Mouse (Mus musculus) liver, adult 10 weeks (tissue): Measurements from ENCODE around the gene Capn3. TPM values are rescaled to one million over a fixed set of nuclear protein-coding genes. Genes with fewer than 3 reads are reported as not detected.

Experiments used
- polyA plus RNA-seq: library from polyadenylated mRNA; stranded (reverse); fragments of 350-450 nt; fragmentation: Illumina TruSeq; extraction: RNeasy Lipid Tissue Mini Kit (QIAGEN cat#74804); gene quantifications from one replicate; pipeline ENCODE4 v1.2.3, GENCODE M21; 2014; ENCODE audit warnings: low read depth, low replicate concordance

Gene Capn3
- polyA plus RNA-seq = 0.29 TPM

GRCm38 (mm10) chr2:120455719-120456118 is at the start of gene Capn3:
Gene Capn3, plus strand, starts transcription at chr2:120456019.

Other genes with a start within 250 kb of the Capn3 start
- not detected for gene Pla2g4e, start 210.7 kb upstream of the Capn3 start, polyA plus RNA-seq
- not detected for gene Pla2g4d, start 166.8 kb upstream of the Capn3 start, polyA plus RNA-seq
- gene Pla2g4f, start 141.9 kb upstream of the Capn3 start, polyA plus RNA-seq = not detected
- gene Vps39, start 102.9 kb upstream of the Capn3 start, polyA plus RNA-seq = 6.8 TPM
- gene Ganc, start 52.1 kb upstream of the Capn3 start, polyA plus RNA-seq = 19.2 TPM
- gene Tmem87a, start 51.9 kb upstream of the Capn3 start, polyA plus RNA-seq = 11.8 TPM
- gene Zfp106, start 107.8 kb downstream of the Capn3 start, polyA plus RNA-seq = 23.7 TPM
- 61.8 TPM for gene Snap23, start 111.7 kb downstream of the Capn3 start, polyA plus RNA-seq
- 17.1 TPM for gene Haus2, start 153.4 kb downstream of the Capn3 start, polyA plus RNA-seq
- gene Lrrc57, start 153.5 kb downstream of the Capn3 start, polyA plus RNA-seq = 19.7 TPM
- gene Stard9, start 173.1 kb downstream of the Capn3 start, polyA plus RNA-seq = 2.4 TPM